8 mouse cellular contexts compared by ENCODE assay signal in genomic region chr14:34674229-34674791, GRCm38 (mm10). TPM values are rescaled to one million over a fixed set of nuclear protein-coding genes. Genes with fewer than 3 reads are reported as not detected.
DNase-seq lines count a peak whose midpoint lies in the region; ATAC-seq and TF ChIP-seq lines count a peak whose summit lies in the region.

No protein-coding gene starts in this region.

- DNase-seq in 416B (ENCODE audit: low read depth), result peak; percentile 48
- peak; percentile 74 to 90 for DNase-seq in adrenal gland, adult (ENCODE audit: inconsistent age in 2 of 2, low spot score in 1 of 2)
- DNase-seq in embryo, embryonic 11 days, result peak; percentile 64
- peak; percentile 44 to 63 for DNase-seq in heart, adult 18-20 months
- DNase-seq in kidney, adult 2 months, result peak; percentile 64
- DNase-seq in thymus, adult 18-20 months, result peak; percentile 58 to 62

- ATAC-seq in liver, embryonic 15.5 days (ENCODE audit: insufficient read depth), result peak; percentile 55
- peak; percentile 67; the same call in 1 of the 2 replicates for ATAC-seq in neural tube, embryonic 12.5 days (ENCODE audit: low FRiP score, low read depth)

- TF ChIP-seq POLR2A in kidney, adult 2 months (IDR thresholded peaks at IDR 0.05; ENCODE audit: low read depth, low read length), result no peak

- no peaks in the 10 kb centered on the region for H3K9me3 ChIP-seq in liver, embryonic 15.5 days (replicated peaks)
- no peaks in the 10 kb centered on the region for H3K9me3 ChIP-seq in neural tube, embryonic 12.5 days

- H3K27me3 ChIP-seq in kidney, adult 2 months (replicated peaks; ENCODE audit: control insufficient read depth, insufficient read depth, low read length), result no peaks in the 10 kb centered on the region
- H3K27me3 ChIP-seq in liver, embryonic 15.5 days, result no peaks in the 10 kb centered on the region
- no peaks in the 10 kb centered on the region for H3K27me3 ChIP-seq in neural tube, embryonic 12.5 days (replicated peaks)

- WGBS in kidney, adult 2 months, result 1% methylated on average over 52 of the region's 52 CpGs
- WGBS in liver, embryonic 15.5 days (ENCODE audit: insufficient replicate concordance), result under 1% methylated on average over 52 of the region's 52 CpGs
- WGBS in neural tube, embryonic 12.5 days, result under 1% methylated on average over 52 of the region's 52 CpGs

- peak overlapping the region; percentile 82 for H3K4me3 ChIP-seq in kidney, adult 2 months (ENCODE audit: insufficient read depth, low read depth, low read length)
- peak overlapping the region; percentile 93 for H3K4me3 ChIP-seq in liver, embryonic 15.5 days (replicated peaks)
- H3K4me3 ChIP-seq in neural tube, embryonic 12.5 days, result peak overlapping the region; percentile 99

- H3K36me3 ChIP-seq in kidney, adult 2 months (ENCODE audit: control insufficient read depth, insufficient read depth, low read length), result no peaks in the 10 kb centered on the region
- peaks cover 24% of the 10 kb centered on the region for H3K36me3 ChIP-seq in liver, embryonic 15.5 days (replicated peaks)
- H3K36me3 ChIP-seq in neural tube, embryonic 12.5 days, result peaks cover 9% of the 10 kb centered on the region

- 0 out of 2 replicates have a peak, but pooled peaks cover 3% of the 10 kb centered on the region for H3K4me1 ChIP-seq in kidney, adult 2 months (ENCODE audit: control insufficient read depth, insufficient read depth, low read length)
- peaks cover 43% of the 10 kb centered on the region for H3K4me1 ChIP-seq in liver, embryonic 15.5 days (replicated peaks)
- peaks cover 6% of the 10 kb centered on the region; the same call in 1 of the 2 replicates for H3K4me1 ChIP-seq in neural tube, embryonic 12.5 days

- no peak for TF ChIP-seq CTCF in kidney, adult 2 months (conservative IDR thresholded peaks at IDR 0.05; ENCODE audit: insufficient read depth, insufficient read length, low read depth, low read length)

- peak overlapping the region; percentile 99 for H3K9ac ChIP-seq in liver, embryonic 15.5 days
- peak overlapping the region; percentile 96 for H3K9ac ChIP-seq in neural tube, embryonic 12.5 days

- peak overlapping the region; percentile 76 for H3K27ac ChIP-seq in kidney, adult 2 months (ENCODE audit: insufficient read depth, low read depth, low read length)
- peak overlapping the region; percentile 97 for H3K27ac ChIP-seq in liver, embryonic 15.5 days (replicated peaks)
- peak overlapping the region; percentile 82 for H3K27ac ChIP-seq in neural tube, embryonic 12.5 days

- H3K4me2 ChIP-seq in liver, embryonic 15.5 days, result peak overlapping the region; percentile 64
- peak overlapping the region; percentile 80 for H3K4me2 ChIP-seq in neural tube, embryonic 12.5 days (replicated peaks)

RNA-seq across cellular contexts. Expression of gene Wapl, which starts 0.6 kb away (rescaled TPM):
- 10 to 100 TPM; 35.3 to 37.7 TPM for total RNA-seq in heart, adult 18-20 months (2021)
- polyA plus RNA-seq in kidney, adult 2 months (2012; rRNA removed), result 10.1 and 11.0 TPM in 2 replicates
- polyA plus RNA-seq in liver, embryonic 15.5 days (2015; fragmentation: Nextera tagmentation; extraction: Ambion mirVana), result 22.9 TPM in 2 replicates
- polyA plus RNA-seq in neural tube, embryonic 12.5 days (2016; fragmentation: Nextera tagmentation; extraction: Ambion mirVana), result 30.3 and 30.5 TPM in 2 replicates

Comparison
In these comparisons a context has a peak if more than half of its experiments do, and no peak if none do; other contexts are left out.
1. Peak in every context shown above with its lines: DNase-seq, ATAC-seq, H3K4me3 ChIP-seq and H3K27ac ChIP-seq.